Comparison of ENCODE assay signal across 17 mouse cellular contexts in the genomic region with DNA sequence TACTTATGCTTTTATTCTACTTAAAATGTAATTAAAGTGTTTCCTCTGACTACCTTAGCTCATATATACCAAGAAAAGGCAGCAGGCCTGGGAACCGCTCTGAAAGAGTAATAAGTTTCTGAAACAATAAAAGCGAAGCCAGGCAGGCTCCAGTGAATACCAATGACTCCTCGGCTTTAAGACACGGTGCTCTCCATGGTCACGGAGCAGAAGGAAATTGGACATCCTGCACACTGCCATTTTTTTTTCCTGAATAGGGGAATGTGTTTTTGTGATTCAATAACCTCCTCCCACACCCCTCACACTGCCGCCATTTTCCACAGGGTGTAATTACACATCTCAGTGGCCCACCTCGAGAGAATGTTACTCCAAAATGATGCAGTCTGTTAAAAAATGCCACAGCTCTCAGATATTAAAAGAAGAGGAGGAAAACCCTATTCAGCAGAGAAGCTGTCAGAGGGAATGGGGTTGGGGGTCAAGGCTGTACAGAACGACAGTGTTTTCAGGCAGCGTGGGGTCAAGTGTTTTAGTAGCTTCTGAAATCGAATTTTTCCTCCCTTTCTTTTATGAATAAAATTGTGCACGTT.
DNase-seq lines count a peak whose midpoint lies in the region; ATAC-seq and TF ChIP-seq lines count a peak whose summit lies in the region.
"Had no signal": no experiment of that assay in that cellular context is flagged by ENCODE, and none has a peak within 500 bp of the region (broad histone marks: within the 10 kb centered on the region; RNA-seq: fewer than 3 reads in every experiment).

No protein-coding gene starts in this region.

- no peak overlapping the region for H3K27ac ChIP-seq in forebrain, embryonic 13.5 days
- no peak overlapping the region for H3K27ac ChIP-seq in forebrain, embryonic 10.5 days
- no peak overlapping the region for H3K27ac ChIP-seq in limb, embryonic 12.5 days
- H3K27ac ChIP-seq in limb, embryonic 10.5 days = no peak overlapping the region
- 0 out of 2 replicates have a peak overlapping the region, but pooled peaks have one; percentile 41 for H3K27ac ChIP-seq in hindbrain, postnatal 0 days
- H3K27ac ChIP-seq in neural tube, embryonic 13.5 days (replicated peaks) = peak overlapping the region; percentile 52
- no peak overlapping the region for H3K27ac ChIP-seq in left cerebral cortex, adult 2 months
- H3K27ac ChIP-seq: forebrain, embryonic 12.5 days; heart, embryonic 13.5 days; layer of hippocampus, adult 2 months had no signal

- intact Hi-C loops in left cerebral cortex, adult 2 months (cut with DNase I) = no loop called here

- DNase-seq in forebrain, embryonic 10.5 days (ENCODE audit: extremely low spot score, low spot score) = no peak
- no peak for DNase-seq in limb, embryonic 10.5 days (ENCODE audit: low spot score)
- no peak for DNase-seq in hindbrain, postnatal 0 days (ENCODE audit: low spot score)
- DNase-seq in left cerebral cortex, adult 2 months (ENCODE audit: extremely low spot score in 1 of 2, low spot score in 2 of 2) = no peak
- DNase-seq: cerebellum, postnatal 14 days; embryo, embryonic 11 days; heart, postnatal 4 days; kidney, adult 8-10 months; lung, adult 18-20 months; lung, postnatal 36 days had no signal

- no peak overlapping the region for H3K4me3 ChIP-seq in forebrain, embryonic 13.5 days
- H3K4me3 ChIP-seq in forebrain, embryonic 10.5 days = no peak overlapping the region
- no peak overlapping the region for H3K4me3 ChIP-seq in limb, embryonic 12.5 days (replicated peaks)
- no peak overlapping the region for H3K4me3 ChIP-seq in limb, embryonic 10.5 days
- H3K4me3 ChIP-seq in hindbrain, postnatal 0 days (ENCODE audit: low read length) = no peak overlapping the region
- no peak overlapping the region for H3K4me3 ChIP-seq in neural tube, embryonic 13.5 days
- no peak overlapping the region for H3K4me3 ChIP-seq in left cerebral cortex, adult 2 months
- H3K4me3 ChIP-seq: forebrain, embryonic 12.5 days; heart, embryonic 13.5 days; layer of hippocampus, adult 2 months had no signal

- H3K9ac ChIP-seq in forebrain, embryonic 13.5 days = no peak overlapping the region
- H3K9ac ChIP-seq in limb, embryonic 12.5 days (replicated peaks) = no peak overlapping the region
- no peak overlapping the region for H3K9ac ChIP-seq in hindbrain, postnatal 0 days (replicated peaks; ENCODE audit: low read length)
- H3K9ac ChIP-seq in neural tube, embryonic 13.5 days = no peak overlapping the region; the same call in 1 of the 2 replicates
- H3K9ac ChIP-seq: forebrain, embryonic 12.5 days; heart, embryonic 13.5 days had no signal

- peaks cover 14% of the 10 kb centered on the region for H3K4me1 ChIP-seq in forebrain, embryonic 13.5 days
- H3K4me1 ChIP-seq in forebrain, embryonic 10.5 days = peaks cover 11% of the 10 kb centered on the region
- H3K4me1 ChIP-seq in limb, embryonic 12.5 days (replicated peaks) = peaks cover 13% of the 10 kb centered on the region
- H3K4me1 ChIP-seq in limb, embryonic 10.5 days = 0 out of 2 replicates have a peak, but pooled peaks cover 7% of the 10 kb centered on the region
- peaks cover 7% of the 10 kb centered on the region; the same call in 1 of the 2 replicates for H3K4me1 ChIP-seq in hindbrain, postnatal 0 days (ENCODE audit: insufficient read depth, low read length)
- H3K4me1 ChIP-seq in neural tube, embryonic 13.5 days (replicated peaks) = peaks cover 32% of the 10 kb centered on the region

- H3K36me3 ChIP-seq in forebrain, embryonic 13.5 days (ENCODE audit: poor library complexity, severe bottlenecking) = no peaks in the 10 kb centered on the region
- no peaks in the 10 kb centered on the region for H3K36me3 ChIP-seq in forebrain, embryonic 10.5 days (replicated peaks)
- H3K36me3 ChIP-seq in limb, embryonic 12.5 days = no peaks in the 10 kb centered on the region
- no peaks in the 10 kb centered on the region for H3K36me3 ChIP-seq in limb, embryonic 10.5 days
- H3K36me3 ChIP-seq in hindbrain, postnatal 0 days (ENCODE audit: insufficient read depth, low read length) = no peaks in the 10 kb centered on the region
- H3K36me3 ChIP-seq in neural tube, embryonic 13.5 days = no peaks in the 10 kb centered on the region
- H3K36me3 ChIP-seq: forebrain, embryonic 12.5 days; heart, embryonic 13.5 days had no signal

- no peaks in the 10 kb centered on the region for H3K27me3 ChIP-seq in forebrain, embryonic 13.5 days
- H3K27me3 ChIP-seq in forebrain, embryonic 10.5 days (ENCODE audit: poor library complexity, severe bottlenecking) = no peaks in the 10 kb centered on the region
- peaks cover 10% of the 10 kb centered on the region for H3K27me3 ChIP-seq in limb, embryonic 12.5 days
- H3K27me3 ChIP-seq in limb, embryonic 10.5 days (ENCODE audit: low read depth, poor library complexity, severe bottlenecking) = peaks cover 24% of the 10 kb centered on the region
- no peaks in the 10 kb centered on the region for H3K27me3 ChIP-seq in hindbrain, postnatal 0 days (ENCODE audit: insufficient read depth, low read length)
- H3K27me3 ChIP-seq in neural tube, embryonic 13.5 days = no peaks in the 10 kb centered on the region
- H3K27me3 ChIP-seq: heart, embryonic 13.5 days had no signal

- 38% methylated on average over 11 of the region's 11 CpGs for WGBS in forebrain, embryonic 13.5 days
- WGBS in forebrain, embryonic 10.5 days = 75% methylated on average over 11 of the region's 11 CpGs
- WGBS in limb, embryonic 12.5 days = 51% methylated on average over 11 of the region's 11 CpGs
- WGBS in limb, embryonic 10.5 days = 80% methylated on average over 11 of the region's 11 CpGs
- 29% methylated on average over 11 of the region's 11 CpGs for WGBS in hindbrain, postnatal 0 days
- WGBS in neural tube, embryonic 13.5 days = 25% methylated on average over 11 of the region's 11 CpGs

- no peak overlapping the region for H3K4me2 ChIP-seq in forebrain, embryonic 13.5 days
- H3K4me2 ChIP-seq in limb, embryonic 12.5 days = peak overlapping the region; percentile 13; the same call in 1 of the 2 replicates
- H3K4me2 ChIP-seq in hindbrain, postnatal 0 days (ENCODE audit: low read depth, low read length) = no peak overlapping the region
- H3K4me2 ChIP-seq in neural tube, embryonic 13.5 days = 0 out of 2 replicates have a peak overlapping the region, but pooled peaks have one; percentile 6
- H3K4me2 ChIP-seq: forebrain, embryonic 12.5 days; heart, embryonic 13.5 days had no signal

- TF ChIP-seq CTCF in hindbrain, postnatal 0 days (IDR thresholded peaks at IDR 0.05; ENCODE audit: low read depth) = no peak
- TF ChIP-seq CTCF in left cerebral cortex, adult 2 months (IDR thresholded peaks at IDR 0.05) = no peak

- H3K9me3 ChIP-seq in forebrain, embryonic 13.5 days (replicated peaks) = no peaks in the 10 kb centered on the region
- no peaks in the 10 kb centered on the region for H3K9me3 ChIP-seq in forebrain, embryonic 10.5 days
- H3K9me3 ChIP-seq in limb, embryonic 12.5 days = no peaks in the 10 kb centered on the region
- no peaks in the 10 kb centered on the region for H3K9me3 ChIP-seq in limb, embryonic 10.5 days (replicated peaks)
- H3K9me3 ChIP-seq in hindbrain, postnatal 0 days (ENCODE audit: low read length) = no peaks in the 10 kb centered on the region
- H3K9me3 ChIP-seq in neural tube, embryonic 13.5 days = no peaks in the 10 kb centered on the region
- H3K9me3 ChIP-seq: forebrain, embryonic 12.5 days; heart, embryonic 13.5 days had no signal

- ATAC-seq in forebrain, embryonic 13.5 days = 0 out of 2 replicates have a peak, but pooled peaks have one; percentile 24
- peak; percentile 73 for ATAC-seq in limb, embryonic 12.5 days (ENCODE audit: insufficient number of reproducible peaks, insufficient read depth, low FRiP score, low TSS enrichment, low read depth)
- ATAC-seq in hindbrain, postnatal 0 days = peak; percentile 35; the same call in 1 of the 2 replicates
- ATAC-seq in neural tube, embryonic 13.5 days (ENCODE audit: low read depth) = peak; percentile 76; the same call in 1 of the 2 replicates
- no peak for ATAC-seq in granulocyte monocyte progenitor cell, adult 5-6 weeks (replicated peaks; ENCODE audit: poor library complexity, severe bottlenecking)

Comparison
In these comparisons a context has a peak if more than half of its experiments do, and no peak if none do; other contexts are left out.
1. H3K27ac ChIP-seq: peak in hindbrain, postnatal 0 days (single experiment) and neural tube, embryonic 13.5 days (single experiment); none in forebrain, embryonic 13.5 days (single experiment), forebrain, embryonic 10.5 days (single experiment), limb, embryonic 12.5 days (single experiment), limb, embryonic 10.5 days (single experiment) and left cerebral cortex, adult 2 months (single experiment).
2. H3K4me2 ChIP-seq: peak in limb, embryonic 12.5 days (single experiment) and neural tube, embryonic 13.5 days (single experiment); none in forebrain, embryonic 13.5 days (single experiment) and hindbrain, postnatal 0 days (single experiment).